Mouse (Mus musculus): ENCODE measurements around the gene Vmn2r88.
"Not testable (repeated sequence)": the region's sequence is repeated elsewhere in the genome, so short reads cannot be mapped to it uniquely, and the experiment has no call there.

Gene Vmn2r88

DNA sequence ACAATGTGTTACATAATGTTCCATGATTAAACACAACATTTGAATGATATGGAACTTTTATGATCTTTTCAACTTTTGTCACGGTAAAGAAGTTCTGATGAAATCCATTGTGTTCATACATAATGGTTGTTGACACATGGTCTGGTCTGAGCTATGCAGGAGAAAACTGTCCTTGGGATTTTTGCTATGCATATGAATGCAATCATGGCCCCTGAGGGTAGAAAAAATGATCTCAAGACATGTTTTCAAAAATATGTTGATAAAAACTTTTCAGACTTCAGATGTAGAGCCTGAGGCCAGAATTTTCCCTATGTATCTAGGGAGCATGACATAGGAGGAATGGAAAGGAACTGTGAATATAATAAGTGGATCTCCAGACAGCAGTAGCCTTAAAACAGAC is at the start of gene Vmn2r88:
Gene Vmn2r88 (plus strand): TSS at position 301 of the 400 bp plus-strand sequence.
- no peak for DNase-seq (ENCODE audit: low spot score)

GRCm38 (mm10) chr14:51361456-51361855 is 49.2 kb upstream of the Vmn2r88 start, which contains the start of gene Gm7247:
Gm7247 (plus strand) TSS chr14:51361756.
- DNase-seq (ENCODE audit: low spot score): no peak

- no peak for DNase-seq (ENCODE audit: low spot score)
Observed at GRCm38 (mm10) chr14:51382805-51383204, 27.8 kb upstream of the Vmn2r88 start.

DNA sequence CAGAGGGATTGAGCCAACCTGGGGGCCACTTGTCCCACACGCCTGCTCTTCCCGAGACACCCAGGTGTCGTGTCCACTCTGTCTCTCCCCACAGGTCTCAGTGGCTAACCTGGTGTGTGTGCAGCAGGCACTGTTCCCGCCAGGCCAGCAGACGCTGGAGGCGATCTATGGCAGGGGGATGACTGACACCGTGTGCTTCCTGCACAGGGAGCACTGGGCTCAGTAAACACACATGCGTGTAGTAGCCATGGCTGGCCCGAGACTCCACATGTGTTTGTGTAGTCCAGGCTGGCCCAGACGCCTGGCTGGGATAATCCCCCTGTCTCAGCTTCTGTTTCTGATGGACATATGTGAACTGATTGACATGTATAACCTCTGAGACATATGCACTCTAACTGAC is 26.3 kb upstream of the Vmn2r88 start:
- no peak for DNase-seq (ENCODE audit: low spot score)

DNA sequence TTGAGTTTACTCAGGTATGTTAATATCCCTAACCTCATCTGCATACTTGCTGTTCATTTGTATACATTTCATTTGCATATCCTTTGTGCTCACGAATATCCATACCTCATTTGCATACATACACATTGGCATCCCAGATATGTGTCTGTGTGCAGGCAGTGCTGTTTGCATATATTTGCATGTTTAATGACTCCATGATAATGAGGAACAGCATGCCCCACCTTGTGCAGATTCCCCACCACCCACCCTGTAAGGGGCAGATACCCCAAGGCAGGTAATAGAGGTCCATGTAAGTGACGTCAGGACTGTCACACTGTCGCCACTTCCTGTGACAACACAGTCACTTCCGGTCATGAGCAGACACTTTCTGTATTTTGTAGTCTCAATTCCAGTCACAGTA is 24.9 kb upstream of the Vmn2r88 start:
- DNase-seq (ENCODE audit: low spot score): no peak

- no peak for DNase-seq (ENCODE audit: low spot score)
Observed at GRCm38 (mm10) chr14:51387768-51388167, 22.9 kb upstream of the Vmn2r88 start.

DNA sequence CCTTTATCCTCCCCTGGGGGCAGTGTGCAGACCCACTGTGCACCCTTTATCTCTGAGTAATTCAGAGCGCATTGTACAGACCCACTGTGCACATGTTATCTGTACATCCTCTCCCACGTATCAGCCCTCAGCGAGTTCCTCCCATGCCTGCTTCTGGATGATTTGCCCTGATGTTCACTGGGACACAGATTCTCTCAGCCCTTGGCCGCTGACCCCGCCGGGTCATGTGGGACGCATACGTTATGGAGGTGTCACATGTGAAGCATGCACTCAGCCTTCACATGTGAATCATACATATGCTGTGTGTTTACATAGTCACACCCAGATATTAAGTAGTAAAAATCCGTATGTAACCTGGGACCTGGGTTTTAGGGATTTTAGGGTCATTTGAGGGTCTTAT is 22.4 kb upstream of the Vmn2r88 start:
- DNase-seq (ENCODE audit: low spot score): no peak

DNA sequence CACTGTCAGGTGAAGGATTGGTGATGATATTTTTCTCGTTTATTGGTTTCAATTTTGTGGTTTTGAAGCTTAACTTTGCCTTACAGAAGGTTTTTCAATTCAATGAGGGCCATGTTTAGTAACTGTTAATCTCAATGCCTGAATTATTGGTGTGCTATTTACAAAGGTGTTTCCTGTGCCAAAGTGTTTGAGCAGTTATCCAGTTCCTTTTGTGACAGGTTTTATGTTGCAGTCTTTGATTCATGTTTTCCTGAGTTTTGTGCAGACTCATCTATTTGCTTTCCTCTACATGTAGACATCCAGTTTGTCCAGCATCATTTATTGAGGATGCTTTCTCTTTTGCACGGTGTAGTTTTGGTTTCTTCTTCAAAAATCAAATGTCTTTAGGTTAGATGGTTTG is 13.3 kb downstream of the Vmn2r88 start:
- no peak for DNase-seq (ENCODE audit: low spot score)

GRCm38 (mm10) chr14:51430138-51430537 is 19.5 kb downstream of the Vmn2r88 start:
- DNase-seq (ENCODE audit: low spot score): not testable (repeated sequence)

GRCm38 (mm10) chr14:51434546-51434945 is 23.9 kb downstream of the Vmn2r88 start:
- DNase-seq (ENCODE audit: low spot score): no peak

DNA sequence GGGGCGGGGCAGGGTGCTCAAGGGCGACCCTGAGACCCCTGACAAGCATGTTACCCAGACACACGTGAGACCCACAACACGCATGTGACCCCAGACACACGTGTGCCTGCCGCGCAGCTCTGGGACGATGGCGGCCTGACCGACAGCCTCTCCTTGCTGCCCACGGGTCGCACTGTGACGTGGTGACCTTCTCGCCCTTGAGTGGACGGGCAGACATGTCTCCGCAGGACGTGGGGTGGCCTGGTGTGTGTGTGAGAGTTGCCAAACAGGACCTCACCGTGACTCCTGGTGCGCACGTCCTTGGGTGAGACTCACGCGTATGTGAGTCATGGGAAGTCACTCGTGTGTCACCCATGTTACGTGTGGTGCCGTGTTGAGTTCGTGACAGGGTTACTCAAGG is 24.4 kb downstream of the Vmn2r88 start:
- DNase-seq (ENCODE audit: low spot score): no peak

- no peak for DNase-seq (ENCODE audit: low spot score)
Observed at GRCm38 (mm10) chr14:51438955-51439354, 28.3 kb downstream of the Vmn2r88 start.

GRCm38 (mm10) chr14:51451557-51451956 is 40.9 kb downstream of the Vmn2r88 start, which contains the start of gene Vmn2r89:
Vmn2r89 (plus strand) TSS chr14:51451857.
- not testable (repeated sequence) for DNase-seq (ENCODE audit: low spot score)
